Mouse (Mus musculus) intestine, postnatal 0 days (tissue): ENCODE data around the gene Tor1aip2. TPM values are rescaled to one million over a fixed set of nuclear protein-coding genes. Genes with fewer than 3 reads are reported as not detected.

Experiments
- ATAC-seq: fragments of 200-750 bp; cut with Nextera tagmentation; 2 replicates; pipeline ENCODE4 v1.8.0; 2017; ENCODE audit warnings: mild to moderate bottlenecking, moderate TSS enrichment, moderate library complexity
- H3K27ac ChIP-seq: fragments of 300-500 bp; sonication (generic); 2 replicates; pipeline ENCODE4 v1.5.1; 2014; ENCODE audit warnings: mild to moderate bottlenecking, low read depth, low read length, moderate library complexity
- H3K27me3 ChIP-seq: fragments of 300-500 bp; sonication (generic); replicated peaks from 2 replicates; pipeline ENCODE4 v1.6.1; 2014; ENCODE audit warnings: low read length, mixed read lengths; ENCODE audit not compliant: control insufficient read depth, insufficient read depth
- H3K36me3 ChIP-seq: fragments of 300-500 bp; sonication (generic); 2 replicates; pipeline ENCODE4 v1.6.1; 2014; ENCODE audit warnings: mild to moderate bottlenecking, moderate library complexity; ENCODE audit not compliant: control insufficient read depth, insufficient read depth
- H3K4me1 ChIP-seq: fragments of 300-500 bp; sonication (generic); replicated peaks from 2 replicates; pipeline ENCODE4 v1.6.1; 2014; ENCODE audit warnings: antibody characterized with exemption, low read length, mixed read lengths; ENCODE audit not compliant: control insufficient read depth, insufficient read depth
- H3K4me2 ChIP-seq: fragments of 300-500 bp; sonication (generic); replicated peaks from 2 replicates; pipeline ENCODE4 v1.6.1; 2014; ENCODE audit warnings: low read depth, mild to moderate bottlenecking, moderate library complexity
- H3K4me3 ChIP-seq: fragments of 300-500 bp; sonication (generic); 2 replicates; pipeline ENCODE4 v1.5.1; 2014; ENCODE audit warnings: low read depth, low read length
- H3K9ac ChIP-seq: fragments of 300-500 bp; sonication (generic); 2 replicates; pipeline ENCODE4 v1.6.1; 2014; ENCODE audit warnings: mild to moderate bottlenecking, low read depth, low read length
- H3K9me3 ChIP-seq: fragments of 300-500 bp; sonication (generic); 2 replicates; pipeline ENCODE4 v1.6.1; 2016; ENCODE audit warnings: mixed run types; ENCODE audit not compliant: control insufficient read depth
- CTCF ChIP-seq: sonication (generic); IDR thresholded peaks from 2 replicates; pipeline ENCODE4 v1.5.1; 2016; ENCODE audit warnings: low read depth, mild to moderate bottlenecking, control low read depth, antibody characterized with exemption, moderate library complexity
- WGBS: fragments of 180-500 bp; shearing (Covaris S2); extraction: QIAGEN DNeasy Blood & Tissue Kit; methylation state at CpG from one replicate; pipeline ENCODE4 v1.1.7; 2014; 5-methylcytosine and 5-hydroxymethylcytosine counted together
- polyA plus RNA-seq: library from polyadenylated mRNA; unstranded; fragments of >200 nt; fragmentation: Nextera tagmentation; extraction: Ambion mirVana; gene quantifications from 2 replicates; pipeline ENCODE4 v1.2.1, GENCODE M21; 2015

Gene Tor1aip2
- polyA plus RNA-seq, 1 experiment from 2014 or later: 129 TPM

DNA sequence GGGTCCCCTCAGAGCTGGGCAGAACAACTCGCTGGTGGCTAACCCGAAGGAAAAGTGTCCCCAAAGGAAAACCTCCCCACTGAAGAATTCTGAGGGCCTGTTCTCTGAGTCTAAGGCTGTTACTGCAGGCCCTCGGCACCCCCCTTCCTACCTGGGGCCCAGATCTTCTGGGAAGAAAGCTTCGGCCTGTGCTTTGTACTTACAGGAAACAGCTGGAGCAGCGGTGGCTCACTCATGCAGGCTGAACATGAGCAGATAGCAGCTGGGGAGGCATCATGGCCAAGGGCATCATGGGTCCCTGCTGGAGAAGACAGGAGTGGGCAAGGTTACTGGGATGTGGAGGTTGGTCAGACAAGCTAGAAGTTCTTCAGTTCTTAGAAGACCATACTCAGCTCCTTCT is 52.4 kb downstream of the Tor1aip2 start:
- 69% methylated on average over 5 of the region's 5 CpGs for WGBS
- no peaks in the 10 kb centered on the region for H3K9me3 ChIP-seq
- no peaks in the 10 kb centered on the region for H3K36me3 ChIP-seq
- no peak overlapping the region for H3K4me2 ChIP-seq
- no peak for TF ChIP-seq CTCF
- no peaks in the 10 kb centered on the region for H3K4me1 ChIP-seq
- no peaks in the 10 kb centered on the region for H3K27me3 ChIP-seq
- ATAC-seq: no peak
- no peak overlapping the region for H3K4me3 ChIP-seq
- no peak overlapping the region for H3K9ac ChIP-seq
- no peak overlapping the region for H3K27ac ChIP-seq

- no peaks in the 10 kb centered on the region for H3K27me3 ChIP-seq
- H3K9ac ChIP-seq: no peak overlapping the region
- no peak overlapping the region for H3K27ac ChIP-seq
- ATAC-seq: no peak
- WGBS: 77% methylated on average over 8 of the region's 8 CpGs
- no peaks in the 10 kb centered on the region for H3K4me1 ChIP-seq
- no peak overlapping the region for H3K4me3 ChIP-seq
- no peaks in the 10 kb centered on the region for H3K9me3 ChIP-seq
- no peak overlapping the region for H3K4me2 ChIP-seq
- TF ChIP-seq CTCF: no peak
- H3K36me3 ChIP-seq: no peaks in the 10 kb centered on the region
Observed at GRCm38 (mm10) chr1:156089561-156089960, 54.4 kb downstream of the Tor1aip2 start.

GRCm38 (mm10) chr1:156090042-156090441 is 54.8 kb downstream of the Tor1aip2 start:
- Histone ChIP-seq H3K27me3 (no peaks in the 10 kb centered on the region), H3K27ac (no peak overlapping the region), H3K4me2 (no peak overlapping the region), H3K4me3 (no peak overlapping the region), H3K36me3 (no peaks in the 10 kb centered on the region), H3K9ac (no peak overlapping the region), H3K4me1 (no peaks in the 10 kb centered on the region), H3K9me3 (no peaks in the 10 kb centered on the region)
- WGBS: 57% methylated on average over 4 of the region's 4 CpGs
- ATAC-seq: no peak
- TF ChIP-seq CTCF: no peak

DNA sequence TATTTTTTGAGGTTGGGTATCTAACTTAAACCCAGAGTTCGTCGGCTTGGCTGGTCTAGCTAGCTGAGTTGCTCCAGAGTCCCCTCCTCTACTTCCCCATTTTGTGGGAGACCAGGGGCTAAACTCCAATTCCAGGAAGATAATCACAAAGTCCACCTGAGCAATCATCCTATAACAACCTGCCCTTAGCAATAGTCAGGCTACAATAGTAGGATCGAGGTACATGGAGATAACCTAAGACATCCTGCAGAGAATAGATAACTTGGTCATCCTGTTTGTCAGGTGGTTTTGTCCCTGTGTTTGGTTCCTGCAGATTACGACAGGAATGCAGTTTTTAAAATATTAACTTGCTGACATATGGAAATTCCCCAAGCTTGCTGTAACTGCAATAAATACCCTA is 56.6 kb downstream of the Tor1aip2 start:
- Histone ChIP-seq H3K27me3 (no peaks in the 10 kb centered on the region), H3K36me3 (no peaks in the 10 kb centered on the region), H3K27ac (no peak overlapping the region), H3K4me3 (no peak overlapping the region), H3K4me2 (no peak overlapping the region), H3K4me1 (no peaks in the 10 kb centered on the region), H3K9ac (no peak overlapping the region), H3K9me3 (no peaks in the 10 kb centered on the region)
- WGBS: 55% methylated on average over 4 of the region's 4 CpGs
- TF ChIP-seq CTCF: no peak
- no peak for ATAC-seq

DNA sequence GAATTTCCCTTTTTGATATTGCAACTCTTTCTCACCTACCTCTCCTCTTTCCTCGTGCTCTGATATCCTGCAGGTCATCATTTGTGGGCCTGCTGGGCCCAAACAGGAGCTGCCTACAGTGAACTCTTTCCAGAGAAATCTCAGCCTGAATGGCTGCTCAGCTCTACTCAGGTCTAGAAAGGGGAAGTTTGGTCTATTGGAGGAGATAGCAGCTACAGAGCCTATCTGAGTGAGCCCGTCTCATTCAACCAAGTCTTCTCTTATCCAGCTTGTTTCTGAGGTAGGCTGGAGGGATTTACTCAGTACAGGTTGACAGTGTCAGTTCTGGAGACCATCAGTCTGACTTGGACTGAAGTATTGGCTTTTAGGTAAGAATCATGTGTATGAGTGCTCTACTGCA is 68.6 kb downstream of the Tor1aip2 start:
- Histone ChIP-seq H3K36me3 (no peaks in the 10 kb centered on the region), H3K27ac (no peak overlapping the region), H3K4me3 (no peak overlapping the region), H3K9me3 (no peaks in the 10 kb centered on the region), H3K4me2 (no peak overlapping the region), H3K27me3 (no peaks in the 10 kb centered on the region), H3K9ac (no peak overlapping the region), H3K4me1 (no peaks in the 10 kb centered on the region)
- TF ChIP-seq CTCF: no peak
- 80% methylated on average over 2 of the region's 2 CpGs for WGBS
- no peak for ATAC-seq

DNA sequence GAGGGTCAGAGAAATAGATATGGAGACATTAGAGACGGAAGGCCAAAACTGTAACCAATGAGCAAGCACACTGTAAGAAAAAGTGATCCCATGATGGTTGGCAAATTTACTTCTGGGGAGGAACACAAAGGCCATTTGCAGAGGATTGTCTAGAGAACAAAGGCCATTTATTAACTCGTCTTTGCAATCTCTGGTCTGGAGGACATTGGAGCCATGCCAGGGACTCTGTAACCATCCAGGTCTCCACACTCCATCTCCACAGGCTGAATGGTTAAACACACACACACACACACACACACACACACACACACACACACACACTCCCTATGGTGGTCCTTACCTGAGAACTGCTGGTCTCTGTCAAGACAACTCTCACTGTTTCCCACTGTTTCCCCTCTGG is 70.2 kb downstream of the Tor1aip2 start:
- H3K9ac ChIP-seq: no peak overlapping the region
- H3K36me3 ChIP-seq: no peaks in the 10 kb centered on the region
- TF ChIP-seq CTCF: no peak
- no peaks in the 10 kb centered on the region for H3K27me3 ChIP-seq
- no peak for ATAC-seq
- H3K4me1 ChIP-seq: no peaks in the 10 kb centered on the region
- H3K4me2 ChIP-seq: no peak overlapping the region
- no peak overlapping the region for H3K27ac ChIP-seq
- WGBS: 64% methylated on average over 2 of the region's 2 CpGs
- H3K9me3 ChIP-seq: no peaks in the 10 kb centered on the region
- H3K4me3 ChIP-seq: no peak overlapping the region

GRCm38 (mm10) chr1:156107424-156107823 is 72.2 kb downstream of the Tor1aip2 start:
- TF ChIP-seq CTCF: no peak
- H3K9ac ChIP-seq: no peak overlapping the region
- no peaks in the 10 kb centered on the region for H3K4me1 ChIP-seq
- no peak overlapping the region for H3K4me2 ChIP-seq
- no peak overlapping the region for H3K27ac ChIP-seq
- WGBS: 88% methylated on average over 2 of the region's 2 CpGs
- no peak for ATAC-seq
- H3K9me3 ChIP-seq: no peaks in the 10 kb centered on the region
- H3K36me3 ChIP-seq: no peaks in the 10 kb centered on the region
- H3K27me3 ChIP-seq: no peaks in the 10 kb centered on the region
- H3K4me3 ChIP-seq: no peak overlapping the region
